Comparison of ENCODE assay signal across 24 mouse cellular contexts in the genomic region with DNA sequence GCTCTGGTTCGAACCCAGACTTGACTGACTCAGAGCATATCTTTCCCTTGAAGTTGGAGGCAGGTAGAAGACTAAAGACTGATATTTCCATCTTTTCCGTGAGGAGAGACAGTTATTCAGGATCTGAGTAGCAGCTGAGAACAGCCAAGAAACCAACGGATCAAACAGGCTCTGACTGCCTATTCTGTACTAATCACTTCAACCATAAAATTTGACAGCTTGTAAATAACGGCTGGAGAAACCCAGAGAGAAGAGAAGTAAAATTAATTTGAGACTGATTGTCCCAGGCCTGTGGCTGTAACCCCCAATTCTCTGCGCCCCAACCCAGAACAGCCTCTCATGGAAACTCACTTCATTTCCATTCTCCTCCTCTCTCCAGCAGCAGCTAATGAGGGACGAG. TPM values are rescaled to one million over a fixed set of nuclear protein-coding genes. Genes with fewer than 3 reads are reported as not detected.
DNase-seq lines count a peak whose midpoint lies in the region; ATAC-seq lines count a peak whose summit lies in the region.
"Had no signal": no experiment of that assay in that cellular context is flagged by ENCODE, and none has a peak within 500 bp of the region (broad histone marks: within the 10 kb centered on the region; RNA-seq: fewer than 3 reads in every experiment).

No protein-coding gene starts in this region.

- ATAC-seq in midbrain, embryonic 11.5 days (ENCODE audit: low FRiP score): no peak
- ATAC-seq in midbrain, embryonic 13.5 days: no peak
- ATAC-seq: activated CD4-positive, CD25-positive, alpha-beta regulatory T cell, adult 4 months; CD4-positive, CD25-positive, alpha-beta regulatory T cell, adult 4 months; Patski had no signal

- no peak overlapping the region for H3K4me3 ChIP-seq in midbrain, embryonic 11.5 days (ENCODE audit: low read depth, low read length)
- no peak overlapping the region for H3K4me3 ChIP-seq in midbrain, embryonic 13.5 days (replicated peaks)

- 76% methylated on average over 6 of the region's 6 CpGs for WGBS in midbrain, embryonic 11.5 days
- whole genome bisulfite sequencing in midbrain, embryonic 13.5 days: 76% methylated on average over 6 of the region's 6 CpGs

- no peaks in the 10 kb centered on the region for H3K4me1 ChIP-seq in midbrain, embryonic 11.5 days (ENCODE audit: control insufficient read depth, insufficient read depth, low read length)
- H3K4me1 ChIP-seq in midbrain, embryonic 13.5 days (replicated peaks): peaks cover 8% of the 10 kb centered on the region

- no peak overlapping the region for H3K4me2 ChIP-seq in midbrain, embryonic 11.5 days
- H3K4me2 ChIP-seq in midbrain, embryonic 13.5 days (replicated peaks): no peak overlapping the region

- H3K36me3 ChIP-seq in midbrain, embryonic 11.5 days (ENCODE audit: control insufficient read depth, insufficient read depth, low read length): no peaks in the 10 kb centered on the region
- H3K36me3 ChIP-seq in midbrain, embryonic 13.5 days: no peaks in the 10 kb centered on the region
- H3K36me3 ChIP-seq: G1E had no signal

- DNase-seq in heart, adult 11 months: peak; percentile 37
- DNase-seq in heart, adult 18-20 months: no peak
- DNase-seq in midbrain, embryonic 11.5 days (ENCODE audit: low spot score, missing footprints): peak; percentile 69
- DNase-seq in retina, postnatal 1 day: peak; percentile 54
- no peak for DNase-seq in retina, embryonic 14.5 days (ENCODE audit: low spot score)
- DNase-seq: adrenal gland, adult 2 months; adrenal gland, adult 8-10 months; adrenal gland, postnatal 10 days; adrenal gland, postnatal 14 days; adrenal gland, postnatal 25 days; adrenal gland, postnatal 36 days; B cell, adult 2 months; cerebellum, adult 11 months; cerebellum, adult 11-12 months; cerebellum, adult 18-20 months had no signal

- H3K9me3 ChIP-seq in midbrain, embryonic 11.5 days (ENCODE audit: control insufficient read depth, low read length): no peaks in the 10 kb centered on the region
- peaks cover 6% of the 10 kb centered on the region; the same call in 1 of the 2 replicates for H3K9me3 ChIP-seq in midbrain, embryonic 13.5 days
- H3K9me3 ChIP-seq: G1E had no signal

- no peak overlapping the region for H3K9ac ChIP-seq in midbrain, embryonic 11.5 days (ENCODE audit: low read length)
- no peak overlapping the region for H3K9ac ChIP-seq in midbrain, embryonic 13.5 days (replicated peaks)

- no peak overlapping the region for H3K27ac ChIP-seq in midbrain, embryonic 11.5 days (ENCODE audit: low read depth, low read length)
- H3K27ac ChIP-seq in midbrain, embryonic 13.5 days: no peak overlapping the region

- H3K27me3 ChIP-seq in midbrain, embryonic 11.5 days (ENCODE audit: control insufficient read depth, insufficient read depth, low read length): no peaks in the 10 kb centered on the region
- H3K27me3 ChIP-seq in midbrain, embryonic 13.5 days: peaks cover 35% of the 10 kb centered on the region

RNA-seq across cellular contexts. Expression of a gene that starts 26.2 kb away (rescaled TPM):
- not detected for total RNA-seq in heart, adult 18-20 months (2021)
- 8.2 and 8.7 TPM in 2 replicates for polyA plus RNA-seq in midbrain, embryonic 11.5 days (2014; fragmentation: Nextera tagmentation; extraction: Ambion mirVana)
- 3.1 and 3.6 TPM in 2 replicates for polyA plus RNA-seq in midbrain, embryonic 13.5 days (2015; fragmentation: Nextera tagmentation; extraction: Ambion mirVana)
- total RNA-seq: adrenal gland, adult 18-20 months; adrenal gland, adult 2 months; adrenal gland, adult 8-10 months; adrenal gland, postnatal 10 days; adrenal gland, postnatal 14 days; adrenal gland, postnatal 25 days; adrenal gland, postnatal 36 days; CH12.LX; MEL had no signal
- polyA plus RNA-seq: activated CD4-positive, CD25-positive, alpha-beta regulatory T cell, adult 4 months; C2C12; CD4-positive, CD25-positive, alpha-beta regulatory T cell, adult 4 months; G1E; Patski had no signal

Comparison
In these comparisons a context has a peak if more than half of its experiments do, and no peak if none do; other contexts are left out.
1. DNase-seq: peak in heart, adult 11 months (single experiment), midbrain, embryonic 11.5 days (single experiment) and retina, postnatal 1 day (single experiment); none in heart, adult 18-20 months (0 of 2) and retina, embryonic 14.5 days (single experiment).